Mouse (Mus musculus) small intestine, adult 2 months (tissue): ENCODE measurements at regions not wholly inside any gene's neighbourhood (a gene's known extent, or its start where the extent isn't known, plus 50 kb on each side); places are given as distances from the start of the nearest gene placed in this dataset.

Experiments
- H3K27ac ChIP-seq: fragments of 200-500 bp; 2 replicates; pipeline ENCODE4 v1.5.1; 2012; ENCODE audit warnings: low read depth, low read length, control low read depth, inconsistent platforms; ENCODE audit not compliant: insufficient read depth
- H3K27me3 ChIP-seq: fragments of 200-500 bp; 2 replicates; pipeline ENCODE4 v1.6.1; 2012; ENCODE audit warnings: mild to moderate bottlenecking, moderate library complexity, low read length, inconsistent platforms; ENCODE audit not compliant: control insufficient read depth, insufficient read depth
- H3K36me3 ChIP-seq: fragments of 200-500 bp; 2 replicates; pipeline ENCODE4 v1.6.1; 2012; ENCODE audit warnings: mild to moderate bottlenecking, low read length, control low read depth, inconsistent platforms; ENCODE audit not compliant: control insufficient read depth, insufficient read depth
- H3K4me1 ChIP-seq: fragments of 200-500 bp; 2 replicates; pipeline ENCODE4 v1.6.1; 2012; ENCODE audit warnings: low read length, inconsistent platforms, mixed read lengths; ENCODE audit not compliant: control insufficient read depth, insufficient read depth, insufficient read length
- H3K4me3 ChIP-seq: fragments of 200-500 bp; 2 replicates; pipeline ENCODE4 v1.5.1; 2012; ENCODE audit warnings: low read depth, mild to moderate bottlenecking, control low read depth, inconsistent platforms, low read length, moderate library complexity
- CTCF ChIP-seq: fragments of 200-500 bp; IDR thresholded peaks from 2 replicates; pipeline ENCODE4 v1.5.1; 2012; ENCODE audit warnings: low read depth, mild to moderate bottlenecking, control low read depth, inconsistent platforms, low read length, moderate library complexity, mixed read lengths; ENCODE audit not compliant: insufficient replicate concordance, insufficient read length; ENCODE audit errors: extremely low read depth
- POLR2A ChIP-seq: fragments of 200-500 bp; IDR thresholded peaks from 2 replicates; pipeline ENCODE4 v1.6.1; 2012; ENCODE audit warnings: low read depth, mild to moderate bottlenecking, control low read depth, inconsistent platforms, low read length, moderate library complexity
- WGBS: fragments of 180-500 bp; shearing (Covaris S2); methylation state at CpG from one replicate; pipeline ENCODE4 v1.1.7; 2018; 5-methylcytosine and 5-hydroxymethylcytosine counted together

DNA sequence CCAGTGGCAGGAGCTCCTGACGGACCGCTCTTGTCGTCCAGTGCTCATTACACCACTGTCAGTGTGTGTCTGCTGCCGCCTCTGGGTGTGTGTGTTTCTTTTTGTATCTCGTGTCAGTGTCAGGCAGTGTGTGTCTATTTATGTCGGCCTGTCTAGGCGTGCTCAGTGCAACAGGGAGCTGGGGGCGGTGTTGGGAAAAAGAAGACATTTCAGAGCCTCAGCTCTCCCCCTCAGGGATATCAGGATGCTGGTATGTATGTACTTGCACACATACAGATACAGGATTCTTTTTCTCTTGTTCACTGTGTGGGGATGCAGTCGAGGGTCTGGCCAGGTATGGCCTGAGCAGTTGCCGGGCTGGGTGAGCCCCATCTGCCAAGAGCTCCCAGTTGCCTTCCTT, 58.8 kb upstream of the Polg start:
- H3K4me1 ChIP-seq: no peaks in the 10 kb centered on the region
- no peak overlapping the region for H3K27ac ChIP-seq
- TF ChIP-seq CTCF: no peak
- no peak for TF ChIP-seq POLR2A
- 64% methylated on average over 10 of the region's 10 CpGs for WGBS
- no peaks in the 10 kb centered on the region for H3K36me3 ChIP-seq
- no peaks in the 10 kb centered on the region for H3K27me3 ChIP-seq
- no peak overlapping the region for H3K4me3 ChIP-seq

DNA sequence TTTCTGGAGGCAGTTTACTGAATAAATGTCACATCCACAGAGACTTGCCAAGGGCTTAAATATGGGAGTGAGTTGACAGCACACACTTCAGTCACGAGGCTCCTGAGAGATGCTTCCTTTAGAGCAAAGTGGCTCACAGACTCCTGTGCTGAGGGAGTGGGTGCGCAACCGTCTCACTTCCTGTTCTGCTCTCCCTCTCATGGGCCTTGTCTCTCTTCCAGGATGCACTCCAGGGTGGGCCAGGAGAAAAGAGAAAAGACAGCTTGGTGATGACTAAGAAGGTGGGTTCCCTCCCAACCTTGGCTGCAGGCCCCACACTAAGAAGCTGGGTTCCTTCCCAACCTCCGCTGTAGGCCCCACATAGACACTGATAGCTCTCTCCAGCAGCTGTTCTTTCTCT, 57.5 kb upstream of the Polg start:
- no peak overlapping the region for H3K27ac ChIP-seq
- WGBS: 63% methylated on average over 4 of the region's 4 CpGs
- H3K36me3 ChIP-seq: no peaks in the 10 kb centered on the region
- TF ChIP-seq POLR2A (no peak), CTCF (no peak)
- no peaks in the 10 kb centered on the region for H3K27me3 ChIP-seq
- H3K4me3 ChIP-seq: no peak overlapping the region
- H3K4me1 ChIP-seq: no peaks in the 10 kb centered on the region

DNA sequence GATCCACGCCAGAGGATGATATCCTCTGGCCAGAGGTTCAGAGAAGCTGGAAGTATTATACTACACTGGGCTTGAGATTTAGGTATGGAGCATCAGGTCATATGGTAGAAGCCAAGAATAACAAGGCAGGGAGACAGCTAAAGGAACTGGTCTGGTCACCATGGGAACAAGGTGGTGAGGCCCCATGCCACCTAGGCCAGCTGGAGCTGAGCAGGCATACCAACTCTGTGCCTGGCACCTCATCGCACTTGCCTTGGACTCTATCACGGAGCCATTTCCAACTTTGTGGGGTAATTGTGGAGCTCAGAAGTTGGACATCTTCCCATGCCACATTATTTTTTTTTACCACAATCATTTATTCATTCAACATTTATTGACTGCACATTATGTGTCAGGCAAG, 55.9 kb upstream of the Polg start:
- Histone ChIP-seq H3K4me1 (no peaks in the 10 kb centered on the region), H3K36me3 (no peaks in the 10 kb centered on the region), H3K27ac (no peak overlapping the region), H3K4me3 (no peak overlapping the region), H3K27me3 (no peaks in the 10 kb centered on the region)
- WGBS: 72% methylated on average over 3 of the region's 3 CpGs
- TF ChIP-seq POLR2A (no peak), CTCF (no peak)

DNA sequence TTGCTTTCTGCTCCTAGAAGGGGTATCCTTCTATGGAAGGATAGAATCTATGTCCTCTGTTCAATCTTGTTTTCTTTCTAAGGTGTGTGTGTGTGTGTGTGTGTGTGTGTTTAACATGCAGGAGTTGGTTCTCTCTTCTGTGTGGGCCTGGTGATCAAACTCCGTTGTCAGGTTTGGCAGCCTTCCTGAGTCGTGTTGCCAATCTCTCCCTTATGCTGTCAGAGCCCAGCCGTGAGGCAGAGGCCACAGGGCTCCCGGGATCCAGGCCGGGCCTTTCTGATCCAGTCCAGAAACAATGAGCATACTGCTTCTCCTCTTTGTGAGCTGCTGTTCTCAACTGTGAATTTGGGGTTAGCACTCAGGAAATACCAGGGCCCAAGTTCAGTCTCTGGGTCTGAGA, 55.1 kb upstream of the Polg start:
- WGBS: 48% methylated on average over 5 of the region's 5 CpGs
- TF ChIP-seq POLR2A (no peak), CTCF (no peak)
- no peaks in the 10 kb centered on the region for H3K36me3 ChIP-seq
- no peak overlapping the region for H3K27ac ChIP-seq
- no peaks in the 10 kb centered on the region for H3K27me3 ChIP-seq
- H3K4me1 ChIP-seq: no peaks in the 10 kb centered on the region
- no peak overlapping the region for H3K4me3 ChIP-seq

DNA sequence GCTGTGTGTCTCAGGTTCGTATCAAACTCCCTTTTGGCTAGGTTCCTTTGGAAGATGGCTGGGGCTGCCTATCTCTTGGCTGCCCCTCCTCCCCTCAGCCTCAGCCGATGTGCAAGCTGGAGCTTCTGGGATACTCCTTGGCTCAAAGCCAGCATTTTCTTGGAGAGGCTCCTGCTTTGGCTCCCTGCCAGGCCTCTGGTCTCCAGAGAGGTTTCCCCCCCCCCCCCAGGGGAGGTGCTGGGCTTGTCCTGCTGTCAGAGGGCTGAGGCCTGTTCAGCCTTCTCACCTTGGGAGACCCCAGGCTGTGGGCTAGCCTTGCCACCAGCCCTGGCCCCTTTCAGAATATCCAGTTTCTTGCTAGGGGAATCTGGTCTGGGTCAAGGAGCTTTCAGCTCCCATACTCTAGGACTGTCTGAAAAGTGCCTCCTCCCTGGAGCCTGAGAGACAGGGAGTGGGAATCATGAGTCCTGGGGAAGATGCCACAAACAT, 54.1 kb upstream of the Polg start:
- no peak overlapping the region for H3K4me3 ChIP-seq
- 0 out of 2 replicates have a peak, but pooled peaks cover 2% of the 10 kb centered on the region for H3K4me1 ChIP-seq
- peaks cover 7% of the 10 kb centered on the region for H3K27me3 ChIP-seq
- TF ChIP-seq POLR2A (no peak), CTCF (no peak)
- 8% methylated on average over 2 of the region's 2 CpGs for WGBS
- no peak overlapping the region for H3K27ac ChIP-seq
- H3K36me3 ChIP-seq: no peaks in the 10 kb centered on the region

DNA sequence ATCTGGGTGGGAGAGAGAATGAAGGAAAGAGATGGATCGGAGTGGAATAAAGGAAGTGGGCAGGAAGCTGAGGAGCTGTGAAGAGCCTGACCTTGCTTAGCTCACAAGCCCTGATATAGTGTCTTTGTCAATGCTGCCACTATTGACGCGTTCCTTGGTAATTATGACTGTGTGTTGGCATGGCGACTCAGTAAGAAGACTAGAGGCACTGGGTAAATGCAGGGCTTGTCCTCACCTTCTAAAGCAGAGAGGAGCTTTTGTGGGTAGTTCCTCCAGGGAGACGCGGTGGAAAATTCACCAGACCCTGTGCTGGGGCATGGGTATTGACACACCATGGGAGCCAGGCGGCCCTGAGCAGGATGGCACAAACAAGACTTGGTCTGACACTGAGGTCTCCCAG, 52.8 kb upstream of the Polg start:
- Histone ChIP-seq H3K27ac (no peak overlapping the region), H3K4me1 (0 out of 2 replicates have a peak, but pooled peaks cover 2% of the 10 kb centered on the region), H3K4me3 (no peak overlapping the region), H3K27me3 (peaks cover 20% of the 10 kb centered on the region), H3K36me3 (no peaks in the 10 kb centered on the region)
- WGBS: 67% methylated on average over 7 of the region's 7 CpGs
- TF ChIP-seq CTCF (no peak), POLR2A (no peak)

DNA sequence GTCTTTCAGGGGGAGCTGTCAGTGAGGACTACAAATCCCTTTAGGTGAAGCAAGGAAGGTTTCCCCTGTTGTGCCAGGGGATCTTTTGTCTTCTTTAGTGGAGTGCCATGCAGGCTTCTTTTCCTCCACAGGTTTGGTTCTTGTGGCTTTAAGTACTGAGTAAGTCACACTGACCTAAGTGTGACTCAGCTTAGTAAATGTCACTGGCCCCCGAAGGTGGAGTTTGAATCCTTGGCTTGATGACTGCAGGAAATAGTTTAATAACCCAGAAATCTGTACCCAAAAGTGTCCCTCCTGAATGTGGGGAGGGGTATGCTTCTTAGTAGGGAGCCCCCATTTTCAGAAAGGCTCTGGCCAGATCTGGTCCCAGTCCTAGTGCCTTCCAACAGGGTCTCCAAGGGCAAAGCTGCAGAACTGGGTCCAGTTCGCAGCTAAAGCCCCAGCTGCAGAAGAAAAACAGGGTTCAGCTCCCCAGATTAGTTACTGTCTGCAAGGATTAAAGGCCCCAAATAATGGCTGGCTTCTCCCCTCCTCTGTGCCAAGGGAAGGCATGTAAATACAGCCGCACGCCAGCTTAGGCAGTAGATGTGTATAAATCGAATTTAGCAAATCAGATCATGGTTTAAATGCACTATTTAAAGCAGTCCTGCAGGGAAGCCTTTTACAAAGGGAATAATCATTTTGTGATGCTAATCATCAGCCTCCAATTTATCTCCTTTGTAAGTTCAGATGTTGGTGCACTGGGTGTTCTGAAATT, 51.6 kb upstream of the Polg start:
- no peak overlapping the region for H3K4me3 ChIP-seq
- H3K4me1 ChIP-seq: 0 out of 2 replicates have a peak, but pooled peaks cover 2% of the 10 kb centered on the region
- H3K27ac ChIP-seq: no peak overlapping the region
- WGBS: 46% methylated on average over 5 of the region's 5 CpGs
- peaks cover 25% of the 10 kb centered on the region for H3K27me3 ChIP-seq
- no peaks in the 10 kb centered on the region for H3K36me3 ChIP-seq
- TF ChIP-seq POLR2A (no peak), CTCF (no peak)
